Mouse (Mus musculus) kidney, adult 2 months (tissue): Measurements from ENCODE around the gene Atxn7l3. TPM values are rescaled to one million over a fixed set of nuclear protein-coding genes. Genes with fewer than 3 reads are reported as not detected.

Experiments used
- DNase-seq: peaks from one replicate; pipeline ENCODE4 v3.0.0; 2021
- H3K27ac ChIP-seq: fragments of 200-500 bp; 2 replicates; pipeline ENCODE4 v1.5.1; 2012; ENCODE audit warnings: low read depth, low read length, control low read depth, inconsistent platforms; ENCODE audit not compliant: insufficient read depth
- H3K27me3 ChIP-seq: fragments of 200-500 bp; replicated peaks from 2 replicates; pipeline ENCODE4 v1.6.1; 2012; ENCODE audit warnings: mild to moderate bottlenecking, moderate library complexity, low read length, inconsistent platforms; ENCODE audit not compliant: control insufficient read depth, insufficient read depth
- H3K36me3 ChIP-seq: fragments of 200-500 bp; 2 replicates; pipeline ENCODE4 v1.6.1; 2012; ENCODE audit warnings: mild to moderate bottlenecking, moderate library complexity, low read length, inconsistent platforms; ENCODE audit not compliant: control insufficient read depth, insufficient read depth
- H3K4me1 ChIP-seq: fragments of 200-500 bp; 2 replicates; pipeline ENCODE4 v1.6.1; 2011; ENCODE audit warnings: low read length; ENCODE audit not compliant: control insufficient read depth, insufficient read depth
- H3K4me3 ChIP-seq: fragments of 200-500 bp; 2 replicates; pipeline ENCODE4 v1.5.1; 2011; ENCODE audit warnings: mild to moderate bottlenecking, low read depth, low read length, control low read depth; ENCODE audit not compliant: insufficient read depth
- CTCF ChIP-seq: fragments of 200-500 bp; conservative IDR thresholded peaks from 2 replicates; pipeline ENCODE4 v1.5.1; 2011; ENCODE audit warnings: low read depth, mild to moderate bottlenecking, control low read depth, low read length, moderate library complexity, mixed read lengths; ENCODE audit not compliant: insufficient read depth, insufficient read length
- POLR2A ChIP-seq: fragments of 200-500 bp; IDR thresholded peaks from one replicate; pipeline ENCODE4 v1.6.1; 2011; ENCODE audit warnings: low read depth, low read length, control low read depth
- WGBS: fragments of 180-500 bp; shearing (Covaris S2); methylation state at CpG from one replicate; pipeline ENCODE4 v1.1.7; 2018; 5-methylcytosine and 5-hydroxymethylcytosine counted together
- polyA plus RNA-seq: library from polyadenylated mRNA; depleted of rRNA; stranded (reverse); fragments of >200 nt; gene quantifications from 2 replicates; pipeline ENCODE4 v1.2.3, GENCODE M21; 2012; rRNA removed

Gene Atxn7l3
- polyA plus RNA-seq, 1 experiment, result 28.0 TPM

DNA sequence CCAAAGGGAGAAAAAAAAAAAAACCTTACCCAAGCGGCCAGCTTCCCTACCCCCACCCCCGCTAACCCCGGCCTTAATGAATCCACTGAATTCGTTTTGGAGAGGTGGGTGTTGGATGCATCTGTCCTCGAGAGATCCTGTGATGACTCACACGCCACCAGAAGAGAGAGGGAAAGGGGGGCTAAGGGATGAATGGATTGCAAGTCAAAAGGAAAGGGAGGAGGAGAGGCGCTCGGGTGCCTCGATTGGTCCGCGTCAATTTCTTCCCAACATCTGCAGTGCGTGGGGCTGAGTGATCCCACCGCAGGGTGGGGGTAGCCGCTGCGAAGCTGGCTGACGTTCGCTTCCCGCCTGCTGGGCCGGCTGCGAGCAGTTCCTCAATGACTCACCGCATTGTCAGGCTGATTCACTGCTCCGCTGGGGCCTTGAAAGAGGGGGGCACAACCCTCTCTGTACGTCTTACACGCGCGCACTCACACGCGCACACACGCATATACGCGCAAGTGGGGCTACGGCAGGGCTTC lies 51.4 kb downstream of the Atxn7l3 start:
- no peaks in the 10 kb centered on the region for H3K27me3 ChIP-seq
- no peak overlapping the region for H3K27ac ChIP-seq
- no peak for TF ChIP-seq POLR2A
- no peak for TF ChIP-seq CTCF
- peak overlapping the region; percentile 30; the same call in 1 of the 2 replicates for H3K4me3 ChIP-seq
- no peaks in the 10 kb centered on the region for H3K4me1 ChIP-seq
- H3K36me3 ChIP-seq, result no peaks in the 10 kb centered on the region
- WGBS, result 5% methylated on average over 32 of the region's 32 CpGs
- DNase-seq, result peak; percentile 36

- DNase-seq, result no peak
- 61% methylated on average over 5 of the region's 5 CpGs for WGBS
Measured at GRCm38 (mm10) chr11:102241874-102242273, 54.6 kb downstream of the Atxn7l3 start.

GRCm38 (mm10) chr11:102241246-102241645 lies 55.2 kb downstream of the Atxn7l3 start:
- peak; percentile 72 for DNase-seq
- WGBS, result 57% methylated on average over 5 of the region's 5 CpGs

More at GRCm38 (mm10) chr11:102241874-102242273, 54.6 kb downstream of the Atxn7l3 start:
- Histone ChIP-seq H3K27ac (no peak overlapping the region), H3K4me3 (no peak overlapping the region), H3K36me3 (no peaks in the 10 kb centered on the region), H3K27me3 (no peaks in the 10 kb centered on the region), H3K4me1 (no peaks in the 10 kb centered on the region)
- no peak for TF ChIP-seq CTCF
- no peak for TF ChIP-seq POLR2A

GRCm38 (mm10) chr11:102240636-102241035 lies 55.8 kb downstream of the Atxn7l3 start:
- Histone ChIP-seq H3K36me3 (no peaks in the 10 kb centered on the region), H3K27ac (no peak overlapping the region), H3K27me3 (no peaks in the 10 kb centered on the region), H3K4me1 (no peaks in the 10 kb centered on the region), H3K4me3 (no peak overlapping the region)
- TF ChIP-seq POLR2A (no peak), CTCF (no peak)
- WGBS, result 85% methylated on average over 6 of the region's 6 CpGs
- no peak for DNase-seq

More at GRCm38 (mm10) chr11:102241246-102241645, 55.2 kb downstream of the Atxn7l3 start:
- no peak; the same call in 1 of the 2 replicates for TF ChIP-seq CTCF
- no peak for TF ChIP-seq POLR2A
- Histone ChIP-seq H3K4me1 (no peaks in the 10 kb centered on the region), H3K27me3 (no peaks in the 10 kb centered on the region), H3K27ac (no peak overlapping the region), H3K36me3 (no peaks in the 10 kb centered on the region), H3K4me3 (no peak overlapping the region)

Other genes starting within 250 kb of the Atxn7l3 start
- 4.9 and 5.9 TPM in 2 replicates for gene Mpp2, start 208.1 kb downstream of the Atxn7l3 start, polyA plus RNA-seq
- gene Ppy, start 195.3 kb downstream of the Atxn7l3 start, polyA plus RNA-seq, result not detected in 2 replicates
- gene Pyy, start 188.8 kb downstream of the Atxn7l3 start, polyA plus RNA-seq, result not detected in 2 replicates
- 0.23 and 0.39 TPM in 2 replicates for gene Nags, start 151.1 kb downstream of the Atxn7l3 start, polyA plus RNA-seq
- 17.7 and 18.3 TPM in 2 replicates for gene Tmem101, start 140.2 kb downstream of the Atxn7l3 start, polyA plus RNA-seq
- gene Lsm12, start 111.3 kb downstream of the Atxn7l3 start, polyA plus RNA-seq, result 33.0 and 39.6 TPM in 2 replicates
- gene G6pc3, start 107.0 kb downstream of the Atxn7l3 start, polyA plus RNA-seq, result 127 and 138 TPM in 2 replicates
- 69.2 TPM in 2 replicates for gene Hdac5, start 66.5 kb downstream of the Atxn7l3 start, polyA plus RNA-seq
- gene BC030867, start 47.7 kb downstream of the Atxn7l3 start, polyA plus RNA-seq, result 0.41 and 0.81 TPM in 2 replicates
- gene Asb16, start 27.9 kb downstream of the Atxn7l3 start, polyA plus RNA-seq, result 0.10 and 0.70 TPM in 2 replicates
- gene Tmub2, start 11.7 kb downstream of the Atxn7l3 start, polyA plus RNA-seq, result 59.7 and 66.9 TPM in 2 replicates
- 27.0 and 30.3 TPM in 2 replicates for gene Ubtf, start 23.1 kb upstream of the Atxn7l3 start, polyA plus RNA-seq
- gene Slc4a1, start 69.6 kb upstream of the Atxn7l3 start, polyA plus RNA-seq, result 79.5 and 90.6 TPM in 2 replicates
- 2.6 and 3.4 TPM in 2 replicates for gene Rundc3a, start 96.8 kb upstream of the Atxn7l3 start, polyA plus RNA-seq
- gene Slc25a39, start 111.3 kb upstream of the Atxn7l3 start, polyA plus RNA-seq, result 1,128 and 1,486 TPM in 2 replicates
- gene Grn, start 133.7 kb upstream of the Atxn7l3 start, polyA plus RNA-seq, result 184 and 195 TPM in 2 replicates
- gene Fam171a2, start 151.1 kb upstream of the Atxn7l3 start, polyA plus RNA-seq, result 18.9 and 20.4 TPM in 2 replicates
- gene Itga2b, start 173.5 kb upstream of the Atxn7l3 start, polyA plus RNA-seq, result 14.9 and 16.0 TPM in 2 replicates